Mouse (Mus musculus): Measurements from ENCODE around the gene Catspere2. TPM values are rescaled to one million over a fixed set of nuclear protein-coding genes. Genes with fewer than 3 reads are reported as not detected.
"Not testable (repeated sequence)": the region's sequence is repeated elsewhere in the genome, so short reads cannot be mapped to it uniquely, and the experiment has no call there.

The Catspere2 gene
- polyA plus RNA-seq, 1 experiment from 2014 or later = not detected

GRCm38 (mm10) chr1:178205701-178206325, 222.6 kb downstream of the Catspere2 start:
- 75% methylated on average over 10 of the region's 10 CpGs for WGBS (ENCODE audit: insufficient replicate concordance)
- H3K4me2 ChIP-seq (ENCODE audit: low read depth, low read length) = no peak overlapping the region

DNA sequence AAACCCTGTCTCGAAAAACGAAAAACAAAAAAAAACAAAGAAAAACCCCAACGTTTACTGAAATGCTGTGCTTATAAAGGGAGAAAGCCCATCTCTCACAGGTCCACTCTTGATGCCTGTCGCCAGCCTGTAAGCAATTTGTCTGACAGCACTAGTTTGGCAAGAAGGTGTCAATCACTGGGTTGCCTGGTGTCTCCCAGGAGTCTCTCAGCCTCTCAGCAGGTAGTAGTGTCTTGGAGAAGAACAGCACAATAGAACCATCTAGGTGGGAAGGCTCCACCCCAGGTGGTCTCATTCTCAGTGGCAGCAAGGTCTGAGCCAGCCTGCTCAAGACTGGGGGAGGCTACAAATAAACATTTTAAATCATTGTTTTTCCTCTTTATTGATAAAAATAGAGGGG, 224.6 kb downstream of the Catspere2 start:
- H3K9ac ChIP-seq (ENCODE audit: low read depth, low read length); H3K4me2 ChIP-seq (ENCODE audit: low read depth, low read length); H3K27me3 ChIP-seq (ENCODE audit: control insufficient read depth, insufficient read depth, low read depth, low read length); H3K27ac ChIP-seq (ENCODE audit: low read length); H3K4me3 ChIP-seq (ENCODE audit: low read depth, low read length); H3K9me3 ChIP-seq (replicated peaks; ENCODE audit: control insufficient read depth, low read length); ATAC-seq (ENCODE audit: low read depth); H3K4me1 ChIP-seq (ENCODE audit: control insufficient read depth, low read depth, low read length); H3K36me3 ChIP-seq (ENCODE audit: control insufficient read depth, insufficient read depth): not testable (repeated sequence)
- WGBS (ENCODE audit: insufficient replicate concordance) = 81% methylated on average over 4 of the region's 4 CpGs

More at GRCm38 (mm10) chr1:178205701-178206325, 222.6 kb downstream of the Catspere2 start:
- H3K27me3 ChIP-seq (ENCODE audit: control insufficient read depth, insufficient read depth, low read depth, low read length) = no peaks in the 10 kb centered on the region
- no peak for ATAC-seq (ENCODE audit: low read depth)
- H3K27ac ChIP-seq (ENCODE audit: low read length) = no peak overlapping the region
- H3K9ac ChIP-seq (ENCODE audit: low read depth, low read length) = no peak overlapping the region
- H3K4me1 ChIP-seq (ENCODE audit: control insufficient read depth, low read depth, low read length) = no peaks in the 10 kb centered on the region
- no peaks in the 10 kb centered on the region for H3K36me3 ChIP-seq (ENCODE audit: control insufficient read depth, insufficient read depth)
- no peaks in the 10 kb centered on the region for H3K9me3 ChIP-seq (replicated peaks; ENCODE audit: control insufficient read depth, low read length)
- H3K4me3 ChIP-seq (ENCODE audit: low read depth, low read length) = no peak overlapping the region

GRCm38 (mm10) chr1:178209966-178210365, 226.7 kb downstream of the Catspere2 start:
- H3K4me2 ChIP-seq (ENCODE audit: low read depth, low read length) = no peak overlapping the region
- H3K36me3 ChIP-seq (ENCODE audit: control insufficient read depth, insufficient read depth) = no peaks in the 10 kb centered on the region
- ATAC-seq (ENCODE audit: low read depth) = no peak
- H3K9me3 ChIP-seq (replicated peaks; ENCODE audit: control insufficient read depth, low read length) = no peaks in the 10 kb centered on the region
- no peak overlapping the region for H3K27ac ChIP-seq (ENCODE audit: low read length)
- H3K9ac ChIP-seq (ENCODE audit: low read depth, low read length) = no peak overlapping the region
- H3K27me3 ChIP-seq (ENCODE audit: control insufficient read depth, insufficient read depth, low read depth, low read length) = no peaks in the 10 kb centered on the region
- H3K4me3 ChIP-seq (ENCODE audit: low read depth, low read length) = no peak overlapping the region
- H3K4me1 ChIP-seq (ENCODE audit: control insufficient read depth, low read depth, low read length) = no peaks in the 10 kb centered on the region

DNA sequence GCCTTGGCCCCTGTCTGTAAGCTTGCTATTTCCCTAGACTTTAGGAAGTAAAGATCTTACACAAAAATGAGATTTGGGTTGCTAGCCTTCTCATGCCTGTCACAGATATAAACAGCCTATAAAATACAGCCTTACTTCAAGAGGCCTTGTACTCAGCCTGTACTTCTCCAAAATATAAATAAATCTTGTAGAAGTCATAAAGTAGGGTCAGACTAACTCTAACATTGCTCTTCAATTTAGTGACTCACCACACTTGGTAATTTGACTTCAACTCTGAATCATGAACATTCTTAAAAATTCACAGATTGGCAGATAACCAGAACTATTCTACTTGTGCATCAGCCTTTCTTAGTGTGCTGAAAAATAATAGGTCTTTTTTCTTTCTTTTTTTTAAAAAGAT, 233.9 kb downstream of the Catspere2 start:
- no peaks in the 10 kb centered on the region for H3K9me3 ChIP-seq (replicated peaks; ENCODE audit: control insufficient read depth, low read length)
- ATAC-seq (ENCODE audit: low read depth) = no peak
- H3K9ac ChIP-seq (ENCODE audit: low read depth, low read length) = no peak overlapping the region
- H3K27ac ChIP-seq (ENCODE audit: low read length) = no peak overlapping the region
- no peak overlapping the region for H3K4me3 ChIP-seq (ENCODE audit: low read depth, low read length)
- H3K4me1 ChIP-seq (ENCODE audit: control insufficient read depth, low read depth, low read length) = no peaks in the 10 kb centered on the region
- H3K4me2 ChIP-seq (ENCODE audit: low read depth, low read length) = no peak overlapping the region
- H3K36me3 ChIP-seq (ENCODE audit: control insufficient read depth, insufficient read depth) = no peaks in the 10 kb centered on the region
- H3K27me3 ChIP-seq (ENCODE audit: control insufficient read depth, insufficient read depth, low read depth, low read length) = no peaks in the 10 kb centered on the region

DNA sequence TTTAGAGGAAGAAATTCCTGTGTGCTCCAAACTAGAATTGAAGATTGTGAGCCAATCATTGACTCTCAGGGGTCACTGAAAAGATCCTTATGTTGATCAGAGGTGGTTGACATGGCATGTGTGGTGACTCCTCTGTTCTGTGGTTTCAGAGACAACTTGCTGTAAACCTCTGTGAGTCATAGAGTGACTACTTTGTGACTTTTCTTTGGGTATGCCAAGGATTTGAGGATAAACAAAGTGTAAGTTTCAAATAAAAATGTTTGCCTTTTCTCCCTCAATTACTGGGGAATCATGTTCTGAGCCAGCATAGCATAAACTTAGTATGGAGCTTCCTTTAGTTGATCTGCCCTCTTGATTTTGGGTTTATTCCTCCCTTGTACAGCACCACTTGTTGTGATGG, 235.1 kb downstream of the Catspere2 start:
- Histone ChIP-seq H3K4me2 (ENCODE audit: low read depth, low read length) (no peak overlapping the region), H3K4me1 (ENCODE audit: control insufficient read depth, low read depth, low read length) (no peaks in the 10 kb centered on the region), H3K27me3 (ENCODE audit: control insufficient read depth, insufficient read depth, low read depth, low read length) (no peaks in the 10 kb centered on the region), H3K9ac (ENCODE audit: low read depth, low read length) (no peak overlapping the region), H3K4me3 (ENCODE audit: low read depth, low read length) (no peak overlapping the region), H3K36me3 (ENCODE audit: control insufficient read depth, insufficient read depth) (no peaks in the 10 kb centered on the region), H3K27ac (ENCODE audit: low read length) (no peak overlapping the region), H3K9me3 (replicated peaks; ENCODE audit: control insufficient read depth, low read length) (no peaks in the 10 kb centered on the region)
- no peak for ATAC-seq (ENCODE audit: low read depth)

GRCm38 (mm10) chr1:178219166-178220077, 236.2 kb downstream of the Catspere2 start:
- Histone ChIP-seq H3K27me3 (ENCODE audit: control insufficient read depth, insufficient read depth, low read depth, low read length) (no peaks in the 10 kb centered on the region), H3K4me1 (ENCODE audit: control insufficient read depth, low read depth, low read length) (no peaks in the 10 kb centered on the region), H3K4me3 (ENCODE audit: low read depth, low read length) (no peak overlapping the region), H3K9ac (ENCODE audit: low read depth, low read length) (no peak overlapping the region), H3K27ac (ENCODE audit: low read length) (no peak overlapping the region; the same call in 1 of the 2 replicates), H3K36me3 (ENCODE audit: control insufficient read depth, insufficient read depth) (no peaks in the 10 kb centered on the region), H3K9me3 (replicated peaks; ENCODE audit: control insufficient read depth, low read length) (no peaks in the 10 kb centered on the region), H3K4me2 (ENCODE audit: low read depth, low read length) (no peak overlapping the region)
- 69% methylated on average over 5 of the region's 5 CpGs for WGBS (ENCODE audit: insufficient replicate concordance)
- 0 out of 2 replicates have a peak, but pooled peaks have one; percentile 35 for ATAC-seq (ENCODE audit: low read depth)

Other genes starting within 250 kb of the Catspere2 start
- gene Adss, start 186.9 kb upstream of the Catspere2 start, polyA plus RNA-seq (2015; fragmentation: Nextera tagmentation; extraction: Ambion mirVana) = 11.0 and 13.1 TPM in 2 replicates
- 7.8 and 8.8 TPM in 2 replicates for gene Desi2, start 204.0 kb downstream of the Catspere2 start, polyA plus RNA-seq (2015; fragmentation: Nextera tagmentation; extraction: Ambion mirVana)